Mouse (Mus musculus) frontal cortex, postnatal 36 days (tissue): Measurements from ENCODE around the gene Scgb1a1.
"Not testable (repeated sequence)": the region's sequence is repeated elsewhere in the genome, so short reads cannot be mapped to it uniquely, and the experiment has no call there.

Source experiments
- DNase-seq, 2 experiments: peaks; one replicate each; pipeline ENCODE4 v3.0.0; 2022; ENCODE audit warnings: low spot score in 2 of 2

Scgb1a1 gene

DNA sequence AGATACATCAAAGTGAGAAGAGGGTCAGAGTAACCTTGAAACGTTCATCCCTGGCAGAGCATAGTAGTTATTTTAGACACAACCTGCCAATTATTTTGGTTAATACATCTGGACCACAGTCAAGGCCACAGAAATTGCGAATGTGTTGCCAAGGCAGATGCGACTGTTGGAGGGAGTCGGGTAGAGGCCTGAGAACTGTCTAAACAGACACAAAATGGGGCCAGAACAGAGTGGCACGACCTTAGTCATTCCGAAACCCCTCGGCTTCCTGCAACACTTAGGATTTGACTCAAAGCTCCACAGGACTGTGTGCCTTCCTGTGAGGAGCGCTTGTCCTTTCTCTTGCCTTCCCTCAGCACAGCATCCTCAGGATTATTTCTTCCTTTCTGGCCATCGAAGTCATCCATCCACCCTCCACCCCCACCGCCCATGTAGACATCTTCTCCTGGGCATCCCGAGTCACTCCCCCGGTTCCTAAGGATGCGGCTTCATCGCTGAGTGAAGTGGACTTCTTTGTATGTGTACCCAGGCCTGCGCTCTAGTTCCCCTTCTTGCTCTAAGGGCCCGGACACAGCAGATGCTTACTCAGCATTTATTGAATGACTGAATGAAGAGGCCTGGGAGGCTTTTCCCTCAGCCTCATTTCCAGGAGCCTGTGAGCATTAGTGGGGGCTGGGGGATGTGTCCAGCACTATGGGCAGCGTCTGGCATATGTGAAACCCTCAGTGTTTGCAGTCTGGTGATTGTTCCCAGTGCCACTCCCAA, 12.7 kb upstream of the Scgb1a1 start:
- DNase-seq: no peak

DNA sequence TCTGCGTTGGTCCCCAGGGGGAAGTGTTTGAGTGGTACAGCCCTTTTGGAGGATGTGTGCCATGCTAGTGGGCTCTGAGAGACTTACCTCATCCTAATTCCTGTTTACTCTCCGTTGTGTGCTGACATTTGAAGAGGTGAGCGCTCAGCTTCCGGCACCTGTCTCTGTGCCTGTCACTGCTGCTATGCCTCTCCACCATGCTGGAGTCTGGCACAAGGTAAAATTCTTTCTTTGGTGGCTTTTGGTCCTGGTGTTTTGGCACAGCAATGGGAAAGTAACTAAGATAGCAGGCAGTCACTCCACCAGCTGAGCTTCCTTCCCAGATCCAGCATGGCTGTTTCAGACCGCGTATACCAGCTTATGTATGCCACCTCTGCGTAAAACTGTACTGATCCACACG, 12.0 kb upstream of the Scgb1a1 start:
- no peak for DNase-seq

DNA sequence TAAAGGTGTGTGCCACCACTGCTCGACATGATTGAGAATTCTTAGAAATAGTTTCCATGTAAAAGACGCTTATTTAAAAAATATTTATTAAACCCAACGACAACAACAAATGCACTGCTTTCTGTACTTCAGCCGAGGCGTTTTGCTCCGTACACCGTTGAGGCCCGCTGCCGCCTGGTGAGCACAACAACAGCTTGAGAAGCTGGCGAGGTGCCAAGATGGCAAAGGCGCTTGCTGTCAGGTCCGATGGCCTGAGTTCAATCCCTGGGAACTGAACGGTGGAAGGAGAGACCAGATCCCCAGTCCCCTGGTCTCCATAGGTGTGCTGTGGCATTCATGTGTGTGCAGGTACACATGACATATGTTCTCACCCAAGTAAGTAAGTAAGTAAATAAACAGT, 9.7 kb upstream of the Scgb1a1 start:
- DNase-seq: no peak

DNA sequence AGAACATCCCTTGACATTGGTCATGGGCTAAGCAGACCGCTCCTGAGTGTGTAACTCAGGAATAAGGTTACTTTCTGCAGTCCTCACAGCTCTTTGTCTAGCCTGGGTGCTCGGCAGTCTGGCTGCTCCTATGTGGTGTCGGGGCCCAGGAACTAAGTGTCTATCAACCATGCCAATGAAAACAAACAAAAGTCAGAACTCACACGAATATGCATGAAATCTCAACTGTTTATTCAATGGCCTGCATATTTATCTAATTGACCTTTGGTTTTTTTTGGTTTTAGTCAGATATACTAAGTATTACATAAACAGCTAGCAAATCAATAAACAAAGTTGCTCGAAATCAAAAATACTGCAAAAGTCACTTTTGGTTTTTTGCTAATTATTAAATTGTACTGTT, 7.4 kb upstream of the Scgb1a1 start:
- DNase-seq: no peak

DNA sequence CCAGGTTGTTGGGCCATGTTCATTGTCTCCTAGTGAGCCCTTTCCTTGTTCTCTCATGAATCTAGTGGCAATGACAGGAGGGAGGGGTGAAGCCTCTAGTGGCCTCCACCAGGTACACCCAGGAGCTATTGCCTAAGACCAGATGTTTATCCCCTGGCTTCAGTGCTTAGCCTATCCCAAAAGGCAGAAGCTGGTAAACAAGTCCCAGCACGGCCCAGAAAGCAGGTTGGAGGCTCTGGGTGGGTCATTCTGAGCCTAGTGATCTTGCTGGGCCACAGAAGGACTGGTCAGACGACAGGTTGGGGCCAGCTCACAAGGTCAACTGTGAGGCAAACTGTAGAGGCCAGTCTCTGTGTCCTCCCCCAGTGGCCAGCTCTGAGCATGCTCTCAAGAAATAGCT, 3.0 kb upstream of the Scgb1a1 start:
- DNase-seq: no peak

DNA sequence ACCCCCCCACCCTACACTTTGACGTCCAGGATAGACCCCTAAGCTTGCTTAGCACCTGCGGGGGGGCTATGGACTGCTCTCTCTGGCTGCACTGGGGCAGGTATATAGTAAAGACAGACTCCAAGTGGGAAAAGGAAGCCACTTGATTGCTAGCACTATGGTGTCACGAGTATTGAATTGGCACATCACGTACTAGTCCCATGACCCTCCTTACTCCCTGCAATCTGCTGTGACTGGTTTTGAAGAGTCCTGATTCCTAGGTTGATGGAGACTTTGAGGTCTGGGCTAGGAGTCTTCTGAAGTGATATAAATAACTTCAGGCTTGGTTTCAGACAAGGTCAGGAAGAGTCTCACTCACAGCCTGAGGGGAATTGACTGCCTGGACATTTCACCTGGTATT, 2.4 kb upstream of the Scgb1a1 start:
- DNase-seq: no peak

DNA sequence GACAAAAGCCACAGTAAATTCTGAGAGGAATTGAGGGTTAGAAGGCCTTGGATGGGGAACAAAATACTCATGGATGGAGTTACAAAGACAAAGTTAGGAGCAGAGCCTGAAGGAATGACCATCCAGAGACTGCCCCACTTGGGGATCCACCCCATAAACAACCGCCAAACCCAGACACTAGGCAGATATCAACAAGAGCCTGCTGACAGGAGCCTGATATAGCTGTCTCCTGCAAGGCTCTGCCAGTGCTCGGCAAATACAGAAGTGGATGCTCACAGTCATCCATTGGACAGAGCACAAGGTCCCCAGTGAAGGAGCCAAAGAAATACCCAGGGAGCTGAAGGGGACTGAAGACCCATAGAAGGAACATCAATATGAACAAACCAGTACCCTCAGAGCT, 3.9 kb downstream of the Scgb1a1 start:
- DNase-seq: not testable (repeated sequence)

DNA sequence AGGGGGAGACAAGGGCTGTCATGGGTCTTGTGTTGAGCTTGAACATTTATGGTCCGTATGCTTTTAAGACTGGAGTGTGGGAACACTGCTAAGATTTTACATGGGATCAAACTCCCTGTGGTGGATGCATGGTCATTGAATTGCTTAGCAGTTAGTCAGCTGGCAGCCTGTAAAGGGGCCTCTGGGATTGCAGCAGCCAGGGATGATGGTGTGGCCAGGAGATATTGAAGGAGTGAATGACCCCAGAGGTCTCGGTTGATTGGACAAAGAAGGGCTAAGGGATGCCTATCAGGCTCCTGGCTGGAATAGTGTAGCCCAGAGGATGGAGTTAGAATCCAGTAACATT, 4.8 kb downstream of the Scgb1a1 start:
- DNase-seq: no peak

DNA sequence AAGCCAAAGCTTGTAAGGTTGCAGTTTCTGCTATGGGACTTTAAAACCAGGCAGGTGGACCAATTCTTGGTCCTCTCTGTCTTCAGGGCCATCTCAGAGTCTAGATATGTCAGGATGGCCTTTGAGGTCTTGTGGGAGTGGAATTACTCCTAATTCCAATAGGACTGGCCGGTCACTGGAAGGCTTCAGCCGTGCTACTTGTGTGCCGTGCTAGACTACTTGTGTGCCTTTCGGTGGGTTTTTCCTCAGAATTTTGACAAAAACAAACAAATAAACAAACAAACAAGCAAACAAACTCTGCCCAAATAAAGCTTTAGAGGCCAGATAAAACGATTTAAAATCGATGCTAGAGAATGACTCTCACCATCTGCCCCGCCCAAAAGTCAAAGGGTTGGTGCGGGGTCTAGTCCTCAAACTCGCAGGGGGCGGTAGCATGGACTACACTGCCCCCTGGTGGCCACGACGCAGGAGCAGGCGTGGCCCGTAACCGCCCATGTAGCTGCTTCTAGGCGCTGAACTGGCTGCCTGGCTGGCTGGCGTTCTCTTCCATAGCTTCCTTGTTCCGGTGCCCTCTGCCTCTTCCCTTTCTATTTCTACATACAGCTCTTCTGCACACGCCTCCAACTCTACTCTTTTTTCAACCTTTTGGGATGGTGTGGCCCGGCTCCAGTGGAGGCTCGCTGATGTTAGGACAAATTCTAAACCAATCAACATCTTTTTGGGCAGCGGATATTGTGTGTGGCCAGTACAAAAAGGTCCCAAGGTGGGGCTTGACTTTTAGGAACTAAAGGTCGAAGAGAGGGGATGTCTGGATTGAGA, 5.4 kb downstream of the Scgb1a1 start:
- DNase-seq: peak; percentile 58 to 69

DNA sequence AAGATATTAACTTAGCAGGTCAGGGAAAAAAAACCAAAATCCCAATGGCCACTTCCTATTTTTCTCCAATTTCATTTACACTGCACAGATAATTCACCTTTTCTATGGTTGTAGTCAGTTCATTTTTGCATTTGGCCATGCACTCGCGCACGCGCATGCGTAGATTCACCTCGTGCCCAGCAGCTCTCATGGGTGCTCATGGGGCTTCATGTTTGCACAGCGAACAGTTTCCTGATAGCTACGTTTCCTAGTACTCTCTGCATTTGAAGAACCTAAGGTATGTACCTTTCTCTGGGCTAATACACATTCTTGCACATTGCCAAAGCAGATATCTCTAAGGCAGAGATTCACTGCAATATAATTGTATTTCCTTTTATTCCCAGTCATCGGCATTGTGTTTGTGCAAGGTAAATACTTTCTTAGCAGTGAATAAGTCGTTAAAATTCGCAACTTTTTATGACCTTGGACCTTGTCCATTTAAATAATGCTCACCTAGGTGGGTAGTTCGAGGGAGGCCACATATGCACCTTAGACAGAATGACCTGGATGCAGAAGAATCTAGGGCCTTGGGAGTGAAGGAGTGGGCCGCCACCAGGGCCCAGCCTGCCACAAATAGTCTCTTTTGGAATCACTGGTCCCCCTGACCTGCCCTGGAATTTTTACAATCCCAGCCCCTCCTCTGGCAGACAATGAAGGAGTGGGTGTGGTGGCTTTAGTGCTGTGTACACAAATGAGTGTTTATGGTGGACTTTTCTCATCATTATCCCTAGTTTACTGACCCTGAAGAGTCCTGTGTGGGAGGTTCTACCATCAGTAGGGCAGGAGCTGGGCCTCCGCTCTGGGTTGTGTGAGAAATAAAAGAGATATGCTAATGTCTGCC, 6.2 kb downstream of the Scgb1a1 start:
- no peak for DNase-seq

DNA sequence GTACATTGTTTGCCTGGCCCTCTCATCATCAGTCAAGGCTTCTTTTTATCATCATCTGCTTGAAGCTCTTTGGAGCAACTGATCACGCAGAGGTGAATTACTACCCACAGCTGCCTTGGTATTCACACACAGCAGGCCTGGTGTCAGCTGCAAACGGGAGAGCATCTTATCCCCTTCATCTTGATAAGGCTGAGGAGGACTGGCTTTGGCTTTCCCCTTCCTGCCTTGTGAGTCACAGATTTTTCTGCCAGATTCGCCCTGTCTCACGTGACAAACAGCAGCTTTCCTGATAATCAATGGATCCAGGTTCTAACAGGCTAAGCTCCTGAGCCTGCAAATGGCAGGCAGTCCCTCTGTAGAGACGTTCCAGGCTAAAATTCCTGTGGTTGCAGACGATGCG, 7.8 kb downstream of the Scgb1a1 start:
- DNase-seq: no peak

DNA sequence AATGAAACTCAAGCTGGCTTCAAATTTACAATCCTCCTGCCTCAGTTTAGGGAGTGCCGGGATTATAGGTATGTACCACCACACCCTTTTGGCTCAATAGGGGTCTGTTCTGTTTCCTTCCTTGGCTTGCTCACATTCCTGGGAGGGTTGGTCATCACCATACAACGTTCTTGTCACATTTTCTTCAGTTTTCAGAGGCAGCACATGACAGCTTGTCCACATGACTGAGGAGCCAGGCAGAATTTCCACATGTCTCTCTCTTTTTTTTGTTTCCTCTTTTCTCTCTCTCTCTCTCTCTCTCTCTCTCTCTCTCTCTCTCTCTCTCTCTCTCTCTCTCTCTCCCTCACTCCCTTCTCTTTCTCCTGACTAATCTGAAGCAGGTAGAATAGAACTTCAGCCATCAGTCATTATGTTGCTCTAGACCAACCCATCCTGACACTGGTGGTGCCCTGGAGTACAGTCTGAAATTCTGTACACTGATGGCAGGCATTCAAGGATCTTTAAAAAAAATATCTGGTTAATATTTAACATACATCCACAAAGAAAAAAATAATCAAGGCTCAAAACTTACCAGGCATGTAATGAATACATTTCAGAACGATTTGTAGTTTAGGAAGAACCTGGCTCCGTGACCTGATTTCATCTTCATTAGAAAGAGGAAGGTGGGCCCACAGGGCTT, 10.6 kb downstream of the Scgb1a1 start:
- no peak for DNase-seq

DNA sequence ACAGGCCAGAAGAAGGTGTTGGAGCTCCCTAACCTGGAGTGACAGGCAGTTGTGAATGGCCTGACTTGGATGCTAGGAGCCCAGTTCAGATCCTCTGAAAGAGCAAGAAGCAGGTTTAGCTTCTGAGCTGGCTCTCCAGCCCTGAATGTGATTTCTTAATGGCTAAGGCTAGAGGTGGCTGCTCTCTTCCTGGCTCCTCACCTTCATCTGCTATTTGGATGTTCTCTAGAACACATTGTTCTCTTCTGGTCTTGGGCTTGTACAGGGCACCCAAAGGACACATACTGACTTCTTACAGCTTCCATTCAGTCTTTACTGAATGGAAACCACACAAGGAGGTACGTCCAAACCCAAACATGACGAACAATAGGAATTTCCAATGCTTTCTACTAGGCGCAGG, 11.7 kb downstream of the Scgb1a1 start:
- DNase-seq: no peak

DNA sequence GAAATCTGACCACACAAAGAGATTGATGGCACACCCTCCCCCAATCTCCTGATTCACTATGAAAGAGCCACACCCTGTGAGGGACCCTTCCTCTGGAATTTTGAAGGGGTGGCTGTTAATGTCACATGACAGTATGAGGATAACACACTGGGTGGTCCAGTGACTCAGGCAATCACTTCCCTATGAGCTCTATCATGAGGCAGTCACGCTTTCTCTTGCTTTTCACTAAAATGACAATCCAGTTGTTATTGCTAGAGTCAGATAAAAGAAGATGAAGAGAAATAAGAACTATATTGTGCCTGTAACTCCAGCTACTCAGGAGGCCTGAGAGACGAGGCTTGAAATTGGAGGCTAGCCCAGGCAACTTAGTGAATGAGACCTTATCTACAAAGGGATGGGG, 12.2 kb downstream of the Scgb1a1 start:
- DNase-seq: no peak

DNA sequence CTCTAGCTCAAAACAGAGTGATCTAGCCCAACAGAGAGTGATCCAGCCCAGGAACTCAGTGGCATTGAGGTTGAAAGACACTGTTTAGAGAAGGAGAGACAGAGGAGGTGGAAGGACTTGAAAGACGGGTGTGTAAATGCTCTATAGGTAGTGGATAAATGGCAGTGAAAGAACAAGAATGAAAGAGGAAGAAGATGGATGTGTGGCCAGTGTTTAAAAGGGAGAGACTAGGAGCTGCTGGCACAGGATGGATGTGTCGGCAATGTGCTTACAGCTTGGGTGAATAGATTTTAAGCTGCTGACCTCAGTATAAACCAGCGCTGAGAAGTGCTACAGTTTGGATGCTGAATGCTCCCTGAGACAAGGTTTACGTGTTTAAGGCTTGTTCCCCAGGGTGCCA, 13.3 kb downstream of the Scgb1a1 start:
- DNase-seq: no peak

DNA sequence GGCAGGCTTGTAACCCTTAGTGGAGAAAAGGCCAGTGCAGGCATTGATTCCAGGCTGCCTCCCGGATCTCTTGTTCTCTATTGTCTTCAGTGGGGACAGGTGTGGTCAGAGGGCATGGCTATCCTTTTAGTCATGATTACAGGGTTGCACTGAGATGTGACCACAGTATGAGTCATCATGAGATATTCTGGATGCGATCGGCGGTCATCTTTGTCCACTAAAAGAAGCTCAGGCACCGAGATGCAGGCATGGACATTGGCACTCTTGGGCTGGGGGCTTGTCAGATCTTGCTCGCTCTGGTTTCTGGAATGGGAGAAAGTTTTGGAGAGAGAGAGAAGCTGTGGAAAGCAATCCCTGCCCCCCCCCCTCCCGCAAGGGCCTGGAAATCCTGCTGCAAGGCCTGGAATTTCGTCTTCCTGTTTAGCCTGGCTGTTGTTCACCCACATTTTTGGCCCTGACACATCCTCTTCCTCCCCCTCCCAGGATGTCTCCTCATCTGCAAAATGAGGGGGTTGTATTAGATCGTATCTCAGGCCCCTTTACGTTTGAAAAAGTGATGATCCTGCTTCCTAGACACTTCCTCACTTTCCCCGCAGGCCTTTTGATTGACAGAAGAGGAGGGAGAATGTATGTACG, 13.9 kb downstream of the Scgb1a1 start:
- no peak for DNase-seq

DNA sequence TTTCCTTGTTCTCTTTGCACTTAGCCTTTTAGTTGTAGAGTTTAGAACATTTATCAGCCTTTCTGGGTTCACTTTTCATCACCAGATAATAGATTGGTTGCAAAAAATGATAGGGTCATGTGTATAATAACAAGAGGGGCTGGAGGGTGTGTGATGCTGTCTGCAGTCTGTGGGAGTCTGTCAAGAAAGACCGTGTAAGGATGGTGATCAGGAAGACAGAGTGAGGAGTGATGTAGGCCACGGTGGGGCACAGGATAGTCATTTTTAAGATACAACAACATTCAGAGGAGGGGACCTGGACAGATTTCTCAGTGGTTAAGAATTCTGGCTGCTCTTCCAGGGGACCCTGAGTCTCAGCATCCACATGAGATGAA, 15.6 kb downstream of the Scgb1a1 start:
- DNase-seq: no peak

DNA sequence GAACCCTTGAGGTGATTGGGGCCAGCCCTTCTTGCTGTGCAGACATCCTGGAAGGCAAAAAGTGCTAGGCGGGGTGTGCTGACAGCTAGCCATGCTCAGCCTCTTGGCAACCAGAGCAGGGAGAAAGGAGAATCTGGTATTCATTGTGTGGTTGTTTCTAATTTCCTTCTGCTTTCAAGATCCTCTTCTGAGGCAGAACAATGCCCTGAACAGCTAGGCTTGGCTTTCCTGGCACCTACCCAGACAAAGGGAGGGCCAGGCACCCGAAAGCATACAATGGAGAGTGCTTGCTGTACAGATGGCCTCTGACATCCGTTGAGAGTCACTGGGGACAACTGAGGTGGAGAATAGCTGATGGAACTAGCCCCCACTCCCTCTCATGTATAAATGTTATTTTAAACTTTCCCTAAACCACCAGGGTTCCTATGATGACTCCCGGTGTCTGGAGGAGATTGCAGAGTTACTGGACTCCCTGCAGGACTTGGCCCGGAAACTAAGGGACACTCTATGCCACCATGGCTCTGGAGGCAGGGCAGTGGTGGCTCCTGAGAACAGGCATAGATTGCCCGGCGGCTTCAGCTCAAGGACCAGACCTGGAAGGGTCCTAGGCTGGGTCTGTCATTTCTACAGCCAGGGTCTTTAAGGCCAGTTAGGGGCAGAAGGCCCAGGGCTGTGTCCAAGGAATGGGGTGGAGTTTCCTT, 16.2 kb downstream of the Scgb1a1 start:
- peak in 1 of 2 experiments; percentile 21 for DNase-seq

DNA sequence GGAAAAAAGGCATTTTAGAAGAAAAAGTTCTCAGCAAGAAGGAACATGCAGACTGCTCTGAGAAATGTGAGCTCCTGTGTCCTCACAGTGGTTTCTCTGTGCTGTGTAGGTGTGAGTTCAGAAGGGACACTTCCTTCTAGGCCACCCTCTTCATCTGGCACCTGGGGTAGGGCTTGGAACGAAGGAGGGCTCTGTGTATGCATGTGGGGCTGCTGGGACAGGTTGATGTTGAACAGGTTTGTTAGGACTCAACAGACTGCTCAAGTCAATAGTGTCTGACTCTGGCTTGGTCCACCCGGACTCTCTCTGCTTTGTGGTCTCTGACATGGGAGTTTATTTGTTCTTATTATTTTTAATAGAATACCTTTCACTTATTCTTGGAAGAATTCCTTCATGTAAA, 17.4 kb downstream of the Scgb1a1 start:
- no peak for DNase-seq

DNA sequence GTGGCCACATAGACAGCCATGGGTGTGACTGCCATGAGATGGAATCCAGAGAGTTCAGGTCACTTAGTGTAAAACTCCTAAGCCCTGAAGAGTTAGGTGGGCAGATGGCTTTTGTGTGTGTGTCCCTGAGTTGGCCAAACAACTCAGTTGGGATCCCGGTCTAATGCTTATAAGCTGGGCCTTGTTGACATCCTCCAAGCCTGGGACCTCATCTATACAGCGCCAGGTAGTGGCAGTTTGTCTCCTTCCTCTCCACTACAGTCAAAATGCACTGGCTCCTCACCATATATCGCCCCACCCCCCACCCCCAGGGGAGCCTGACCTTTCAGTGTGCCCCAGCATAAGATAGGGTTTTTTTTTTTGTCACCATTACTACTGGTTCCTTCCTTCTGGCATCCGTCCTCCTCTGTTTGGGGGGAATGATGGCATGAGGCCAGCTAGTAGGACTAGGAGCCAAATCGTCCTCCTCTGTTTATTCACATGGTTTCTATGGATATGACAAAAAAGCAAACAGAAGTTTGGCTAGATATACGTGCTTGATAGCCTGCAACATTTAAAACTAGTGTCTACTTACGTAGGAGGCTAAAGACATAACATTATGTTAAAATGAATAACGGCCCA, 18.0 kb downstream of the Scgb1a1 start:
- peak in 1 of 2 experiments; percentile 20 for DNase-seq
